Comparison of ENCODE assay signal across 10 mouse cellular contexts in the genomic region with DNA sequence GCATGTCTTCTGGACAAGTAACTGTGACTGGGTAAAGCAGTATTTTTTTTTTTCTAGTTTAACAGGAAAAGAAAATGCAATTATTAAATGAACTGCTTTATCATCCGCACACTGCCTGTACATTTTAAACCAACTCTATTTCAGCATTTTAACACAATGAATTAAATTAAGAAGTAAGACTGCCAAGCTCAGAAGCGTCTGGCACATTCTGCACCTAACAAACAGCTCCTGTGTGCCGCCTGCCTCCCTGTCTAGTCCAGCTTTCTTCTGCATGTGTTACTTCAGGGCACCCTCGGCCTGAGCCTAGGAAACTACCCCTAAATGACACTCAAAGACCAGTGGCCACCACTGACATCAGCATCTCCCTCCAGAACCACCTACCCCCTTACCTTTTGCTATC. TPM values are rescaled to one million over a fixed set of nuclear protein-coding genes. Genes with fewer than 3 reads are reported as not detected.
DNase-seq lines count a peak whose midpoint lies in the region; ATAC-seq and TF ChIP-seq lines count a peak whose summit lies in the region.
"Had no signal": no experiment of that assay in that cellular context is flagged by ENCODE, and none has a peak within 500 bp of the region (broad histone marks: within the 10 kb centered on the region; RNA-seq: fewer than 3 reads in every experiment).

No protein-coding gene starts in this region.

- no peak for ATAC-seq in lung, postnatal 0 days
- no peak for ATAC-seq in hindbrain, postnatal 0 days
- ATAC-seq in neural tube, embryonic 14.5 days (ENCODE audit: low read depth), result no peak

- no peak overlapping the region for H3K9ac ChIP-seq in lung, postnatal 0 days (replicated peaks; ENCODE audit: low read depth)
- H3K9ac ChIP-seq in hindbrain, postnatal 0 days (replicated peaks; ENCODE audit: low read length), result no peak overlapping the region
- H3K9ac ChIP-seq in neural tube, embryonic 14.5 days (replicated peaks; ENCODE audit: low read depth, low read length), result no peak overlapping the region

- intact Hi-C loops in heart, postnatal 14 days (cut with DNase I), result no loop called here

- H3K4me1 ChIP-seq in heart, embryonic 10.5 days, result peaks cover 90% of the 10 kb centered on the region
- H3K4me1 ChIP-seq in lung, postnatal 0 days (ENCODE audit: insufficient read depth, low read depth, low read length), result peaks cover 14% of the 10 kb centered on the region
- H3K4me1 ChIP-seq in hindbrain, postnatal 0 days (ENCODE audit: insufficient read depth, low read length), result peaks cover 31% of the 10 kb centered on the region
- peaks cover 48% of the 10 kb centered on the region for H3K4me1 ChIP-seq in neural tube, embryonic 14.5 days (ENCODE audit: control insufficient read depth, insufficient read depth, low read length)

- WGBS in heart, embryonic 10.5 days, result 80% methylated on average over 4 of the region's 4 CpGs
- WGBS in lung, postnatal 0 days, result 65% methylated on average over 4 of the region's 4 CpGs
- 34% methylated on average over 4 of the region's 4 CpGs for WGBS in hindbrain, postnatal 0 days
- WGBS in neural tube, embryonic 14.5 days, result 59% methylated on average over 4 of the region's 4 CpGs

- H3K4me2 ChIP-seq in lung, postnatal 0 days (replicated peaks; ENCODE audit: low read depth, low read length), result peak overlapping the region; percentile 89; the same call in 1 of the 2 replicates
- peak overlapping the region; percentile 88 for H3K4me2 ChIP-seq in hindbrain, postnatal 0 days (ENCODE audit: low read depth, low read length)
- H3K4me2 ChIP-seq in neural tube, embryonic 14.5 days (ENCODE audit: low read depth, low read length), result peak overlapping the region; percentile 96

- TF ChIP-seq CTCF in lung, postnatal 0 days (IDR thresholded peaks at IDR 0.05), result no peak
- TF ChIP-seq CTCF in hindbrain, postnatal 0 days (IDR thresholded peaks at IDR 0.05; ENCODE audit: low read depth), result no peak

- H3K27me3 ChIP-seq in heart, embryonic 10.5 days (ENCODE audit: insufficient read depth, poor library complexity, severe bottlenecking), result no peaks in the 10 kb centered on the region
- no peaks in the 10 kb centered on the region for H3K27me3 ChIP-seq in lung, postnatal 0 days (replicated peaks; ENCODE audit: insufficient read depth, low read length)
- H3K27me3 ChIP-seq in hindbrain, postnatal 0 days (ENCODE audit: insufficient read depth, low read length), result no peaks in the 10 kb centered on the region
- no peaks in the 10 kb centered on the region for H3K27me3 ChIP-seq in neural tube, embryonic 14.5 days (ENCODE audit: control insufficient read depth, insufficient read depth, low read length)

- peaks cover 31% of the 10 kb centered on the region for H3K36me3 ChIP-seq in heart, embryonic 10.5 days
- H3K36me3 ChIP-seq in lung, postnatal 0 days (ENCODE audit: insufficient read depth, low read length), result no peaks in the 10 kb centered on the region; the same call in 1 of the 2 replicates
- H3K36me3 ChIP-seq in hindbrain, postnatal 0 days (ENCODE audit: insufficient read depth, low read length), result no peaks in the 10 kb centered on the region
- H3K36me3 ChIP-seq in neural tube, embryonic 14.5 days (ENCODE audit: control insufficient read depth, insufficient read depth, low read length), result no peaks in the 10 kb centered on the region

- no peak for TF ChIP-seq EP300 in lung, postnatal 0 days (IDR thresholded peaks at IDR 0.05)

- H3K9me3 ChIP-seq in heart, embryonic 10.5 days, result no peaks in the 10 kb centered on the region
- H3K9me3 ChIP-seq in lung, postnatal 0 days (ENCODE audit: low read length), result no peaks in the 10 kb centered on the region
- H3K9me3 ChIP-seq in hindbrain, postnatal 0 days (ENCODE audit: low read length), result no peaks in the 10 kb centered on the region
- H3K9me3 ChIP-seq in neural tube, embryonic 14.5 days (ENCODE audit: control insufficient read depth, low read length), result no peaks in the 10 kb centered on the region

- peak overlapping the region; percentile 38; the same call in 1 of the 2 replicates for H3K27ac ChIP-seq in heart, embryonic 10.5 days
- no peak overlapping the region for H3K27ac ChIP-seq in lung, postnatal 0 days (ENCODE audit: low read length)
- H3K27ac ChIP-seq in hindbrain, postnatal 0 days, result no peak overlapping the region
- H3K27ac ChIP-seq in neural tube, embryonic 14.5 days (ENCODE audit: low read depth, low read length), result no peak overlapping the region

- no peak for DNase-seq in heart, embryonic 10.5 days (ENCODE audit: low spot score)
- no peak for DNase-seq in heart, postnatal 14 days
- DNase-seq in lung, postnatal 0 days (ENCODE audit: low spot score), result no peak
- DNase-seq in lung, postnatal 36 days, result no peak
- no peak for DNase-seq in hindbrain, postnatal 0 days (ENCODE audit: low spot score)
- DNase-seq in cerebellum, adult 11-12 months, result no peak
- DNase-seq in thymus, postnatal 4 days, result no peak
- DNase-seq: gastrocnemius, postnatal 36 days; kidney, adult 8-10 months had no signal

- no peak overlapping the region for H3K4me3 ChIP-seq in heart, embryonic 10.5 days
- no peak overlapping the region for H3K4me3 ChIP-seq in lung, postnatal 0 days (ENCODE audit: low read depth, low read length)
- H3K4me3 ChIP-seq in hindbrain, postnatal 0 days (ENCODE audit: low read length), result 0 out of 2 replicates have a peak overlapping the region, but pooled peaks have one; percentile 1
- no peak overlapping the region for H3K4me3 ChIP-seq in neural tube, embryonic 14.5 days (ENCODE audit: low read depth, low read length)

RNA-seq across cellular contexts. Expression of gene Irs2, which starts 8.7 kb away (rescaled TPM):
- polyA plus RNA-seq in heart, embryonic 10.5 days (2016; fragmentation: Nextera tagmentation; extraction: Ambion mirVana), result 4.5 and 6.2 TPM in 2 replicates
- total RNA-seq in heart, postnatal 14 days (2021), result 10 to 100 TPM; 14.6 to 31.6 TPM
- 6.9 and 7.2 TPM in 2 replicates for polyA plus RNA-seq in lung, postnatal 0 days (2015; fragmentation: Nextera tagmentation; extraction: Ambion mirVana)
- 42.4 and 53.2 TPM in 2 replicates for total RNA-seq in hindbrain, postnatal 0 days (2014; rRNA removed)
- polyA plus RNA-seq in hindbrain, postnatal 0 days (2015; fragmentation: Nextera tagmentation; extraction: Ambion mirVana), result 6.3 and 7.3 TPM in 2 replicates
- 5.6 and 6.1 TPM in 2 replicates for polyA plus RNA-seq in neural tube, embryonic 14.5 days (2014; fragmentation: Nextera tagmentation; extraction: Ambion mirVana)
